Mouse (Mus musculus) stomach, postnatal 0 days (tissue): ENCODE data around the gene Pf4. TPM values are rescaled to one million over a fixed set of nuclear protein-coding genes. Genes with fewer than 3 reads are reported as not detected.

Experiments
- ATAC-seq: fragments of 200-750 bp; cut with Nextera tagmentation; 2 replicates; pipeline ENCODE4 v1.8.0; 2017; ENCODE audit not compliant: low FRiP score, low TSS enrichment
- DNase-seq: peaks from one replicate; pipeline ENCODE4 v3.0.0-alpha.2; 2016; ENCODE audit warnings: low spot score
- H3K27ac ChIP-seq: fragments of 300-500 bp; sonication (generic); replicated peaks from 2 replicates; pipeline ENCODE4 v1.5.1; 2014; ENCODE audit warnings: mild to moderate bottlenecking, control low read depth
- H3K27me3 ChIP-seq: fragments of 300-500 bp; sonication (generic); 2 replicates; pipeline ENCODE4 v1.6.1; 2014; ENCODE audit warnings: low read length; ENCODE audit not compliant: control insufficient read depth, insufficient read depth
- H3K36me3 ChIP-seq: fragments of 300-500 bp; sonication (generic); 2 replicates; pipeline ENCODE4 v1.6.1; 2014; ENCODE audit warnings: low read length, mixed read lengths; ENCODE audit not compliant: control insufficient read depth, insufficient read depth
- H3K4me1 ChIP-seq: fragments of 300-500 bp; sonication (generic); replicated peaks from 2 replicates; pipeline ENCODE4 v1.6.1; 2014; ENCODE audit warnings: antibody characterized with exemption; ENCODE audit not compliant: control insufficient read depth, insufficient read depth
- H3K4me2 ChIP-seq: fragments of 300-500 bp; sonication (generic); replicated peaks from 2 replicates; pipeline ENCODE4 v1.6.1; 2014; ENCODE audit warnings: low read depth, mild to moderate bottlenecking, control low read depth, moderate library complexity
- H3K4me3 ChIP-seq: fragments of 300-500 bp; sonication (generic); 2 replicates; pipeline ENCODE4 v1.5.1; 2014; ENCODE audit warnings: low read depth, low read length, control low read depth
- H3K9ac ChIP-seq: fragments of 300-500 bp; sonication (generic); 2 replicates; pipeline ENCODE4 v1.6.1; 2014; ENCODE audit warnings: mild to moderate bottlenecking, low read length, control low read depth, mixed read lengths
- H3K9me3 ChIP-seq: fragments of 300-500 bp; sonication (generic); 2 replicates; pipeline ENCODE4 v1.6.1; 2016; ENCODE audit warnings: low read length; ENCODE audit not compliant: control insufficient read depth
- CTCF ChIP-seq: IDR thresholded peaks from 2 replicates; pipeline ENCODE4 v1.5.1; 2016; ENCODE audit warnings: antibody characterized with exemption, low read depth, mild to moderate bottlenecking, moderate library complexity
- EP300 ChIP-seq: optimal IDR thresholded peaks from 2 replicates; pipeline ENCODE3; 2016; ENCODE audit warnings: antibody characterized with exemption
- WGBS: fragments of 180-500 bp; shearing (Covaris S2); extraction: QIAGEN DNeasy Blood & Tissue Kit; methylation state at CpG from one replicate; pipeline ENCODE4 v1.1.7; 2014; 5-methylcytosine and 5-hydroxymethylcytosine counted together
- polyA plus RNA-seq: library from polyadenylated mRNA; unstranded; fragments of >200 nt; fragmentation: Nextera tagmentation; extraction: Ambion mirVana; gene quantifications from 2 replicates; pipeline ENCODE4 v1.2.1, GENCODE M21; 2015

Pf4 gene
- polyA plus RNA-seq, 1 experiment from 2014 or later, result 216 TPM

DNA sequence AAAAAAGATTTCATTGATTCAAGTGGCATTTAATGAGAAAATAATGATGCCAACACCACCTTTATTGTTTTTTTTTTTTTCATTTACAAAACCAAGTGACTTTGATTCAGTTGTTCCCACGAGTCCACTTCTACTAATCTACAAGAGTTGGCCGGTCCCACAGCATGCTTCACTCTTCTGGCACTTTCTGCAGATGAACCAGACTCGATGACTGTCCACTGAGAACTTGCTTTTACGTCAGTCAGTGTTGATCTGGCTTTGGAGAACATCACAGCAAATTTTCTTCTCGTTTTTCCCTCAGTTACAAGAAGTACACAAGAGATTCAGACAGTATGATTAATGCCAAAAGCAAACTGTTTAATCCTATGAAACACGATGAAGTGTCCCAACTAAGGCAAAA is 6.6 kb downstream of the Pf4 start:
- DNase-seq (no peak), ATAC-seq (no peak)
- Histone ChIP-seq H3K27me3 (no peaks in the 10 kb centered on the region), H3K4me2 (no peak overlapping the region), H3K9ac (no peak overlapping the region), H3K9me3 (no peaks in the 10 kb centered on the region), H3K4me3 (no peak overlapping the region), H3K4me1 (no peaks in the 10 kb centered on the region), H3K27ac (no peak overlapping the region), H3K36me3 (no peaks in the 10 kb centered on the region)
- TF ChIP-seq CTCF (no peak), EP300 (no peak)
- 60% methylated on average over 6 of the region's 6 CpGs for WGBS

DNA sequence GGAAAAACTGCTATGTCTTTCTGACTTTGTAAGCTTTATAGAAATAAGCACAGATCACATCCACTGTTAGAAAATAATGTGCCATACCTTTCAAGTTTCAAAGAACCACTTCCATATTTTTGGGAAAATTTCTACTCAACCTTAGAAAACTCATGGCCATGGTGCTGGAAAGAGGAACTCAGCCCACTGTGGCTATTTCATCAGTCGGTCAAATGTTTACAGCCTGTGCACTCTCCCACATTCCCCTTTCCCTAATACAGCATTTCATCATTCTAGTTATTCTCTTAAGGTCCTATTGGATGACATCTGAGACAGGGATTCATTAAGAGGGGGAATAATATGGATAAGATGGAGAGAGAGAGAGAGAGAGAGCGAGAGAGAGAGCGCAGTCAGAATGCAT is 11.5 kb downstream of the Pf4 start:
- ATAC-seq (no peak), DNase-seq (no peak)
- no peak for TF ChIP-seq EP300
- no peak for TF ChIP-seq CTCF
- Histone ChIP-seq H3K36me3 (no peaks in the 10 kb centered on the region), H3K9ac (no peak overlapping the region), H3K27ac (no peak overlapping the region), H3K9me3 (no peaks in the 10 kb centered on the region), H3K4me1 (no peaks in the 10 kb centered on the region), H3K4me3 (no peak overlapping the region), H3K27me3 (no peaks in the 10 kb centered on the region), H3K4me2 (no peak overlapping the region)
- WGBS, result 77% methylated on average over 3 of the region's 3 CpGs

DNA sequence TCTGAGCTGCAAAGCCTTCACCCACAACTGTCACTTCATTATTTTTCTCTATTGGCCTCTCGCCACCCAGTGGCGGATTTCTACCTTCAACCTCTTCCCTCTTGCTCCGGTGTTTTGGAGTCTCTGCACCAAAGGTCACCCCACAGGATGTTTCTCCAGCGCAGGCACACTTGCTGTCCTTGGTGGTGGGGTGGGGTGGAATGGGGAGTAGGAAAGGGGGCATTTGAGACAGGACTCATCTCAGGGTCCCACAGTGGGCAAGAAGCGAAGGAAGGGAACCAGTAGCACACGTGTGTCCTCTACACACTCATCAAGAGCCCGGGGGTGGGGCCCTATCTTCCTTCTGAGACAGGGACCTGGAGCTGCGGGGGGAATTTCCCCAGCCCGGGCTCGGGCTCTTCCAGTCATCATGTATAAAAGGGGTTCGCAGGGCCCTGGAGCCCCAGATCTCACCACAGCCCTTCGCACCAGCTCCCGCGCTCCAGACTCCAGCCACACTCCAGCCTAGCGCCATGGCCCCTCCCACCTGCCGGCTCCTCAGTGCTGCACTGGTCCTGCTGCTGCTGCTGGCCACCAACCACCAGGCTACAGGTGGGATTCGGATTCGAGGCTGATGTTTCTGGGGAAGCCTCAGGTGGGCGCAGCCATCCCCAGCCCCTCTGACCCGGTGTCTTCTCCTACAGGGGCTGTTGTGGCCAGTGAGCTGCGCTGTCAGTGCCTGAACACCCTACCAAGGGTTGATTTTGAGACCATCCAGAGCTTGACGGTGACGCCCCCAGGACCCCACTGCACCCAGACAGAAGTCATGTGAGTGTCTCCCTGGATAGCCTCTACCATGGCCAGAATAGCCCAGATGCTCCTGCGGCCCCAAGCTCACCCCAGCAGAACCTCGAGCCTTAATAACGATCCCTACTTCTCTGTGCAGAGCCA is 13.7 kb downstream of the Pf4 start, which contains the start of gene Cxcl3:
Cxcl3 (plus strand) TSS at position 445 of the 930 bp plus-strand sequence.
- Histone ChIP-seq H3K4me2 (peak within 1 kb of the TSS; percentile 54), H3K4me1 (no peaks in the 10 kb centered on the region), H3K36me3 (no peaks in the 10 kb centered on the region), H3K27me3 (no peaks in the 10 kb centered on the region), H3K9me3 (no peaks in the 10 kb centered on the region), H3K4me3 (0 out of 2 replicates have a peak within 1 kb of the TSS, but pooled peaks have one; percentile 13), H3K9ac (no peak within 1 kb of the TSS; the same call in 1 of the 2 replicates), H3K27ac (no peak within 1 kb of the TSS)
- WGBS, result 21% methylated on average over 22 of the region's 26 CpGs
- DNase-seq (peak; percentile 57), ATAC-seq (peak; percentile 59; the same call in 1 of the 2 replicates)
- TF ChIP-seq CTCF, result peak; percentile 61
- TF ChIP-seq EP300, result no peak

DNA sequence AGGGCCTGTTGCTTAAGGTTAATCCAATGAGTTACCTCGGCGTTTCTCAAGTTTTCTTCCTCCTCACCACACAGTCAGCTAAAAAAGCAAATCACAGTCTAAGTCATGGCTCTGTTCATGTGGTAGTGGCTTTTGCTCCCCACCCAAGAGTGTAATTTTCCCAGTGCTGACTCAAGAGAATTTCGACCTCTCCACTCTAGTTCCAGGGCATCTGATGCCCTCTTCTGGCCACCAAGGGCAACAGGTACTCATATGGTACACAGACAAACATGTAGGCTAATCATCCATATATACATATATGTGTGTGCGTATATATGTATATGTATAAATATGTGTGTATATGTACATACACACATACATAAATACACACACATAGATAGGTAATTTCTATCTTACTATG is 15.9 kb downstream of the Pf4 start:
- TF ChIP-seq EP300 (no peak), CTCF (peak; percentile 55)
- no peak overlapping the region for H3K27ac ChIP-seq
- 85% methylated on average over 4 of the region's 4 CpGs for WGBS
- no peak for ATAC-seq
- H3K36me3 ChIP-seq, result no peaks in the 10 kb centered on the region
- H3K4me1 ChIP-seq, result no peaks in the 10 kb centered on the region
- H3K27me3 ChIP-seq, result no peaks in the 10 kb centered on the region
- no peak overlapping the region for H3K4me3 ChIP-seq
- DNase-seq, result no peak
- H3K9ac ChIP-seq, result no peak overlapping the region
- no peak overlapping the region for H3K4me2 ChIP-seq
- H3K9me3 ChIP-seq, result no peaks in the 10 kb centered on the region

DNA sequence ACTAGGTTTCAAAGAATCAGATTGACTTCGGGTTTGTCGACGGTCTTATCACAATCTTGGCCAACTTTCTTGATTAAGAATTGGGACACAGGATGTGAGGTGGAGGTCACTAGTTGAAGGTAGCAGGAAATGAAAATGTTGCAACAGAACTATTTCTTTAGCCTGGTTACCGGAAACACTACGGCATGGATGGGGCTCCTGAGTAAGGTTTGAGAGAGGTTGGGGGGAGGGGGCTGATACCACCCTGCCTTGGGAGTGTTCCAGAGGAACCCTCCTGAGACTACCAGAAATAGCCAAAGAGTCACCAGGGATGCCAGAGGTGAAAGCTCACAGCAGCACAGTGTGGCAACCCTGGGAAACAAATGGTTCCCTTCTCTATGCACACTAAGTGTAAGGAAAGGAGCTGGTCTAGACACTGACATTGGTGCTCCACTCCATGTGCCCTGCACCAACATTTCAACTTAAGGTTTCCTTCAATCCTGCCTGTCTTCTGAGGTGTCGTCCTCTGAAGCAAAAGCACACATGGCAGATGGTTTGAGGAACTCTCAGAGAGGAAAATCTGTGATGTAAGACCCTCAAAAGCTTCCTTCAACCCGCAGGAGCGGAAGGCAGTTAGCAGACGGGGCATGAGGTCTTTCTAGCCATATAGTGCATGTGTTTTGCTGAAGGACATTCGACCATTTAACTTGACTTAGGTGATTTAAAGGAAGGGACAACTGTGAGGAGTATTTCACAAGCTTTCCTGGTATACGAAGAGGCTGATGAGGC is 17.3 kb downstream of the Pf4 start:
- Histone ChIP-seq H3K27me3 (no peaks in the 10 kb centered on the region), H3K36me3 (no peaks in the 10 kb centered on the region), H3K27ac (no peak overlapping the region), H3K9ac (no peak overlapping the region), H3K4me2 (no peak overlapping the region), H3K4me1 (no peaks in the 10 kb centered on the region), H3K4me3 (no peak overlapping the region), H3K9me3 (no peaks in the 10 kb centered on the region)
- ATAC-seq (no peak), DNase-seq (no peak)
- 70% methylated on average over 11 of the region's 11 CpGs for WGBS
- no peak for TF ChIP-seq EP300
- TF ChIP-seq CTCF, result no peak
